Mouse (Mus musculus): Measurements from ENCODE around the gene Vwc2l.

The Vwc2l gene

DNA sequence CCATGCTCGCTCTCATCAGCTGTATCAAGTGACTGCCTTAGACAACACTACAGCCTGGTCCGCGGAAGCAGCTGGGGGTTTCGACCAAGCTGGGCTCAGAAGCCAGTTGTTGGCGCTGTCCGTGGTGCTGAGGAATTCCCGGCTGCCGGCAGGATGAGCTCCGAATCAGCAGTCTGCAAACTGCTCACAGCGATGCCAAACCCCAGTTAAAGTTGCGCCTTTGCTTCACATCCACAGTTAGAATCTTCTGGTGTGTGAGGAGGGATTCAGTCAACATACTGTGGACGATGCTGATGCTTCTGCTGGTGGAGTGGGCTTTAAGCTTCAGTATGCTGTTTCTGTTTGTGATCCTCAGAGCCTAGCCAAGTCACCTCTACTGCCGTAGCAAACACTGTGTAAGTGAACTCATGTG, at the start of gene Vwc2l:
Gene Vwc2l (plus strand): TSS at position 61 of the 412 bp plus-strand sequence.
- DNase-seq (ENCODE audit: extremely low spot score) = peak; percentile 78

DNA sequence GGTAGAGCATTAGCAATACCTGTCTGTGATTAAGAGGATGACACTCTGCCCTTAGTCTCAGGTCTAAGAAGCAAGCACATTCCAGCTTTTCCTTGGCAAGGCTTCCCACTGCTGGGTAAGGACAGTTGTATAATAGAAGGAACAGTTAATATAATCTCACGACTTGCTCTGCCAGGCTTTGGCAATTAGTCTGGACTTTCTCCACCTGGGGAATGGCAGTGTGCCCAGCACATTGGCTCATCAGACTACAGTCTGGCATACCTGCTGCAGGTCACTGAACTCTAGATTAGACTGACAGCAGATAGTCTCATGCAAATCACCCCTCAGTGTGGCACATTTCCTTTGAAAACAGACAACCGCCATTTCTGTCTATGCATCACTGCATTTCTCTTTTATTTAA, 33.0 kb upstream of the Vwc2l start:
- no peak for DNase-seq (ENCODE audit: extremely low spot score)

DNA sequence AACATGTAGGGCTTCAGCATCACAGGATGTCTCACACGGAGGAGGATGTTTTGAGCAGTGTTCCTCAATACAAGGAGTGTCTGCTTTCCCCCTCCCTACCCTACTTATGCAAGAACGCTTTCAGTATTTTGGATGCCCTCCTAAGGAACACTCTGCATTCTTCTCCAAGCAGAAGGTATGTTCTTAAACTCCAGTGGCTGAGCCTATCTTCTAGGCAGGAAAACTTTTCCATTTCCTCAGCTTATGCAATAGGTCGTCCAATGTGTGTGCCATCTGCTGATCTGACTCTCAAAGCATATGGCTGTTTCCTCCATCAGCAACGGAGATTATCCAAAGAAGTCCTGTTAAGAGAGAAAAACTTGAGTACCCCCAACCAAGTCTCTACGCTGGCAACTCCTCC, 25.2 kb upstream of the Vwc2l start:
- DNase-seq (ENCODE audit: extremely low spot score) = no peak

DNA sequence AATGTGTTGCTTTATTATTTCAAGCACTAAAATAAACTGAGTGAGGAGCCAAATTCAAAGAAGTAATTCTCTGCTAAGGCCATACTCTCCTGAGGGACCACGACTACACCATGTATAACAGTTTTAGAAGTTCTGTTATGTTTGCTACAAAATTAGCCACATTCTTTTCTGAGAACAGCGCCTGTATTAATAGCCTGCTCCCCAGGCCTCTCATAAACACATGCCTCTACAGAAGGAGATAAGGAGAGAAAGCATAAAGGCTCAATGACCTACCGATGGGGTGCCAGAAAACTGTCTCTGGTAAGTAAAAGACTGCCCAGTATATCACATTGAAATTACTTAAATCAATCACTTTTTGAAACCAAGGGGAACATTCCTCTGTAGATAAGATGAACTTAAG, 21.6 kb upstream of the Vwc2l start:
- DNase-seq (ENCODE audit: extremely low spot score) = no peak

- DNase-seq (ENCODE audit: extremely low spot score) = no peak
These were observed 19.7 kb upstream of the Vwc2l start for GRCm38 (mm10) chr1:70705821-70706220.

DNA sequence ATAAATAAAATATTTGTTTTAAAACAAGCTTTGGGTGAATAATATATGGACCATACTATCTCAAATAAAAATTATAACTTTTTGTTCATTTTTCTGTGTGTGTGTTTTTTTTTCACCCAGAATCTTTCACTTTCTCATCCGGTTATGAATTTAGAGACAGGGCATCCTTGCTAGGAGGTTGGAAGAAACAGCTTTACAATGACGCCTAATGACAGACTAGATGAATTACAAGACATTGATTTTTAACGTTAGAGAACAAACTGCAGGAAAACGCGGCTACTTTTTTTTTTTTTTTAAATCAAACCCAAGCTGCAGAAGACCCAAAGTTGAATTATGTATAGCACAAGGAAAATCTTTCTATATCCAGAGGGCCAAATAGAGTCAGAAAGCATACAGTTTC, 470 bp upstream of the Vwc2l start:
- DNase-seq (ENCODE audit: extremely low spot score) = no peak

DNA sequence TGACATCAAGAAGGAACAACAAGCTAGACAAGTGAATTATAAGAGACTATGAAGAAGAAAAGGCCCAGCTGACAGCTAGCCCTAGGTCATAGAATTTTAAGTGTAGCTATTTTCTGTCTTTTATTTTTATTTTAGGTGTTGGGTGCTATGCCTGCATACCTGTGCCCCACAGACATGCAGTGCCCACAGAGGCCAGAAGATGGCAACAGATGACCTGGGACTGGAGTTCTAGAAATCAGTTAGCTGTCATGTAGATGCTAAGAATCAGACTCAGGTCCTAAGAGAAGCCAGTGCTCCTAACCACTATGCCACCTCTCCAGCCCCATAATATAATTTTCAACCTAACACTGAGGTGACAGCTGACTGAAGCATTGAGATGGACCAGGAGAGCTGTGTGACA, 61.6 kb downstream of the Vwc2l start:
- no peak for DNase-seq (ENCODE audit: extremely low spot score)

- DNase-seq (ENCODE audit: extremely low spot score) = no peak
These were observed 66.1 kb downstream of the Vwc2l start for GRCm38 (mm10) chr1:70791636-70792035.

GRCm38 (mm10) chr1:70795094-70795493, 69.6 kb downstream of the Vwc2l start:
- DNase-seq (ENCODE audit: extremely low spot score) = no peak

GRCm38 (mm10) chr1:70803401-70803800, 77.9 kb downstream of the Vwc2l start:
- DNase-seq (ENCODE audit: extremely low spot score) = no peak

GRCm38 (mm10) chr1:70823111-70823510, 97.6 kb downstream of the Vwc2l start:
- DNase-seq (ENCODE audit: extremely low spot score) = no peak

- no peak for DNase-seq (ENCODE audit: extremely low spot score)
These were observed 107.7 kb downstream of the Vwc2l start for GRCm38 (mm10) chr1:70833262-70833661.

DNA sequence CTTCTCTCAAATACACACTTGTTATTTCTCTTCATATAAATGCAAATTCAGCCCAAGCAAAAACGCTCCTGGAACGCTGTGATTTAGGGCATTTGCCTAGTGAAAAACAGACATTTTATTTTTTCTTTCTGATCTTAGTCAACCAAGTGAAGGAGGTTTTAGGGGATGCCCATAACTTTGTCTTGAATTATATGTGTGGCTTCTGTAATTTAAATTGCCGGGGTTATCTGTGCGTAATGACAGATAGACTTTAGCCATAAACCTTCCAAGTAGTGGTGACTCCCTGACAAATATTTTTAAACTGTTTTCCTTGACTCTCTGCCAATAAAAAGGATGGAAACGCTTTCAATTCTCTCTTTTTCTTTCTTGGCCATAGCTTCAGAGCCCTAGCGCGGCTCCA, 116.7 kb downstream of the Vwc2l start:
- DNase-seq (ENCODE audit: extremely low spot score) = no peak

- no peak for DNase-seq (ENCODE audit: extremely low spot score)
These were observed 119.8 kb downstream of the Vwc2l start for GRCm38 (mm10) chr1:70845276-70845675.

DNA sequence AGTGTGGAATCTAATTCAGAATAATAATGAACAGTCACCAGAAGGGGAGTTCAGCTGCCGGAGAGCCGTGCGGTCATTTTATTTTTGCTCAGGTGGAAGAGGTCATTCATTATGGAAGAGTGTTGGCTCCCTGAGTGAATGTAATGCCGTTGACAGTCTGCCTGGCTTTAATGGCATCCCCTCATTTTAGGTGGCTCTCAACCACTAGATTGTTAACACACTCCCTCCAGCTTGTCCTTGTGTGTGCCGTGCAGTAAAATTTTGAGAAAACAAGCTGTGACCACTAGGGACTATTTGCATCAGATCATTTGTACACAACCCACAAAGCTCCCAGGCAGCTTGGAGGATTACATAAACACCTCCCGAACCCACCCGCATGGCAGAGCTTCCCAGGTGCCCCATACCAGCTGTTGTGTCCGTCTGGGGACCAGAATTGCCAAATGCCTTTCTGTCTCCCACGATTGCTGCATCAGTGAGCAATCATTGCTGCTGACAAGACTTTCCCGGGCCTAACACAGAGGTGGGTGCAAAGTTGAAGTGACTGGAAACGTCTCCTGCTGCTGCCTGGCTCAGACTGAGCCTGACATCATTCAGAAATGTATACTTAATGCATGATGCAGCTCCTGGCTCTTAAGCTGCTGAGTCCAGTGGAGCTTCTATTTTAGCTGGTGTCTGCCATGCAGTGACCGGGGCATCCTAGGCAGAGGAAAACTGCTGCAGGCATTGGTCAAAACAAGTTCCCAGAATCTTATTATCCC, 126.3 kb downstream of the Vwc2l start:
- DNase-seq (ENCODE audit: extremely low spot score) = no peak

DNA sequence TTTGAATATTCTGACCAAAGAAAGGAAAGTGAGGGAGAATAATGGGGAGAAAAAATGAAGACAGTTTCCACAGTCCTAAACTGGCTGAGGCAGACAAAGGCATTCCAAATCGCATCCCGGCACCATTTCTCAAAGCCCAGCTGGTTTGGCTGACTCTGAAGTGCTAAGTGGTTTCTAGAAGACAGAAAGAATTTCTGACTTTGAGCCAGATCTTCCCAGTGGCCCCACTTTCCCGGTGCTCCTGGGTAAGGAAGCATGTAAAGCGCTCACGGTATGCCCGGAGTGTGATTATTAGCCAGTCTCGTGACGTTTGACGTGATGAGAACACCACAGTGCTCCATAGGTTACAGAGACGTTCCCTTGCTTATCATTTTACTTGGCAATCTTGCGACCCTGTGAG, 127.9 kb downstream of the Vwc2l start:
- DNase-seq (ENCODE audit: extremely low spot score) = no peak

DNA sequence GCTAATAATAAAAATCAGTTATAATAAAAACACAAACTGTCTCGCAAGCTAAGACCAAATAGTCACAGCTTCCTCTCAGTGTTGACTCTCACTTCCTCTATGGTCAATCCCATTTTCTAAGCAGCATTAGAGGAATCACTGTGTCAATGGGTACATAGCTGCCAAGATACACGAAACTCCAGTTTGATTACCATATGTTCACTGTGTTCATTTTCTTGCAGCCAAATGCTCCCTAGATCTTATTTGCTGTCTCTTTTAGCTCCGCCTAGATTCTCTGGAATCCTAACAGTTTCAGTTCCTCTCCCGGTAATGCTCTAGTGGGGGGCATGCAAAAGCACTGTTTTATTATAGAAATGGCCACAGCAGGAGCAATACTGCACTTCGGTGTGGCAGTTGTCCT, 130.4 kb downstream of the Vwc2l start:
- DNase-seq (ENCODE audit: extremely low spot score) = no peak

GRCm38 (mm10) chr1:70861672-70862071, 136.2 kb downstream of the Vwc2l start:
- DNase-seq (ENCODE audit: extremely low spot score) = no peak

GRCm38 (mm10) chr1:70866137-70866536, 140.6 kb downstream of the Vwc2l start:
- no peak for DNase-seq (ENCODE audit: extremely low spot score)

- no peak for DNase-seq (ENCODE audit: extremely low spot score)
These were observed 155.0 kb downstream of the Vwc2l start for GRCm38 (mm10) chr1:70880496-70880895.

DNA sequence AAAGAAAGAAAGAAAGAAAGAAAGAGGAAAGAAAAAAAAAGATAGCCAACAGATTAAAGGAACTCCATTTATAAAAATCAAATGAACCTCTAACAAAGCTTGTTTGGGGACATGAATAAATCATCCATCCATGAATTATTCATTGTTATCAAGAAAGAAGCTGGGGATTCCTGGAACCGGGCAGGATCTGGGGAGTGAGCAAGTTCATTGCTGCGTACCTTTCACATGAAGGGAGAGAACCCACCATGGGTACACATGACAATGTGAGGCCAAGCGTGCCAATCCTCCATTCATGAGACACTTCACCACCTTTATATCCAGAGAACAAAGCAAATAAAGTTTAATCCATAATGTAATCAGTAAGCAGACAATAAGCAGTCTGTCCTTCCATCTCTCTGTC, 155.8 kb downstream of the Vwc2l start:
- DNase-seq (ENCODE audit: extremely low spot score) = no peak

GRCm38 (mm10) chr1:70884156-70884555, 158.6 kb downstream of the Vwc2l start:
- no peak for DNase-seq (ENCODE audit: extremely low spot score)

DNA sequence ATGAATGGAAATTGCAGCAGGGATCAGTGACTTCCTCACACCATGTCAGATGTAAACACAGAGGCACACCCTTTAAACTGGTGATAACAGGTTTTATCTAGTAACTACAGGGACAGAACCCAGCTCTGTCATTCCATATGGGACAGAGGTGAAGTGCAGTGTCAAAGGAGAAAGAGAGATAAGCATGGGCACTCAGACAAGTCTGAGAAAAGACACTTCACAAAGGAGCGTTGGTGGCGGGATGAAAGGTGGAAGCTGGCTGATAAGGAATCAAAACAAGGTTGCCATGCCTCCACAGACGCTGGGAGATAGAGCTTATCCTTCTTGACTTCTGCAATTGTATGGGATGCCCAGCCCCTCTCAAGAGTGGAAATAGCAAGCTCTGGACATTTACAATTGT, 176.8 kb downstream of the Vwc2l start:
- no peak for DNase-seq (ENCODE audit: extremely low spot score)

DNA sequence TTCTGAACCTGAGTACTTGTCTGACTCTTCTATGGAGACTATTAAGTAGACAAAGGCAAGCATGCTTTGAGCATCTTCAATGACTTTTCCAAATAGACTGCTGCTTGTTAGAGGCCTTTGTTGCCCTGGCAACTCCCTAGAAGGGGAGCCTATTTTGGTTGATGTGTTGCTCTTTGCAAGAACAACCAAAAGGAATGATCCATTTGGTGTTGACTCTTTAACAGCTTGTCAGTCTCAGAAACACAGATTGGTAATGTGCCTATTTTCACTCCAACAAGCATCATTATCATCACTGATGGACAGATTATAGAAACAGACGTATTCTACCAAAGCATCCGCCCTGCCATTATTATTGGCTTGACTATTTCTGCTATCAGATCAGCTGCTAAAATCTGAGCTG, 181.9 kb downstream of the Vwc2l start:
- no peak for DNase-seq (ENCODE audit: extremely low spot score)
